Mouse (Mus musculus) liver, embryonic 14.5 days (tissue): Measurements from ENCODE around the gene Psmd1. TPM values are rescaled to one million over a fixed set of nuclear protein-coding genes. Genes with fewer than 3 reads are reported as not detected.
A peak's percentile ranks its signal among the peaks of the same experiment; 100 is the strongest.

Source experiments
- ATAC-seq: fragments of 200-750 bp; cut with Nextera tagmentation; 2 replicates; pipeline ENCODE4 v1.8.0; 2017; ENCODE audit warnings: moderate number of reproducible peaks, mild to moderate bottlenecking, moderate library complexity; ENCODE audit not compliant: insufficient read depth
- DNase-seq, 3 experiments: peaks; one replicate each; pipeline ENCODE4 v3.0.0-alpha.2; 2012 to 2013; ENCODE audit warnings: low read depth in 3 of 3, low spot score in 3 of 3
- H3K27ac ChIP-seq: fragments of 300-500 bp; sonication (generic); 2 replicates; pipeline ENCODE4 v1.5.1; 2014; ENCODE audit warnings: moderate library complexity, mild to moderate bottlenecking, control low read depth, inconsistent platforms
- H3K27me3 ChIP-seq: fragments of 300-500 bp; sonication (generic); 2 replicates; pipeline ENCODE4 v1.6.1; 2014; ENCODE audit warnings: mild to moderate bottlenecking, low read length, moderate library complexity; ENCODE audit not compliant: control insufficient read depth, insufficient read depth
- H3K36me3 ChIP-seq: fragments of 300-500 bp; sonication (generic); replicated peaks from 2 replicates; pipeline ENCODE4 v1.6.1; 2014; ENCODE audit warnings: low read depth; ENCODE audit not compliant: control insufficient read depth, insufficient read depth
- H3K4me1 ChIP-seq, 2 experiments: fragments of 200-500 bp in 1 of 2; fragments of 300-500 bp in 1 of 2; sonication (generic) in 1 of 2; replicated peaks; 2 replicates each; pipeline ENCODE4 v1.6.1; 2012 to 2014; ENCODE audit warnings: antibody characterized with exemption in 1 of 2, inconsistent platforms in 1 of 2, low read length in 1 of 2; ENCODE audit not compliant: control insufficient read depth in 2 of 2, insufficient read depth in 2 of 2
- H3K4me2 ChIP-seq: fragments of 300-500 bp; sonication (generic); 2 replicates; pipeline ENCODE4 v1.6.1; 2014; ENCODE audit warnings: low read depth, mild to moderate bottlenecking, control low read depth, moderate library complexity
- H3K4me3 ChIP-seq, 2 experiments: fragments of 200-500 bp in 1 of 2; fragments of 300-500 bp in 1 of 2; sonication (generic) in 1 of 2; 2 replicates each; pipeline ENCODE4 v1.5.1; 2012 to 2014; ENCODE audit warnings: low read depth in 2 of 2, low read length in 2 of 2, mild to moderate bottlenecking in 2 of 2, control low read depth in 1 of 2, inconsistent platforms in 1 of 2, moderate library complexity in 1 of 2; ENCODE audit not compliant: insufficient read depth in 1 of 2
- H3K9ac ChIP-seq: fragments of 300-500 bp; sonication (generic); replicated peaks from 2 replicates; pipeline ENCODE4 v1.6.1; 2014; ENCODE audit warnings: mild to moderate bottlenecking, control low read depth, moderate library complexity
- H3K9me3 ChIP-seq: fragments of 300-500 bp; sonication (generic); 2 replicates; pipeline ENCODE4 v1.6.1; 2016; ENCODE audit warnings: low read length, mixed read lengths; ENCODE audit not compliant: control insufficient read depth
- CTCF ChIP-seq: IDR thresholded peaks from 2 replicates; pipeline ENCODE4 v1.5.1; 2016; ENCODE audit warnings: antibody characterized with exemption, low read depth, control low read depth
- EP300 ChIP-seq: IDR thresholded peaks from 2 replicates; pipeline ENCODE4 v1.6.1; 2016; ENCODE audit warnings: antibody characterized with exemption, low read depth
- WGBS: fragments of 180-500 bp; shearing (Covaris S2); extraction: QIAGEN DNeasy Blood & Tissue Kit; methylation state at CpG from one replicate; pipeline ENCODE4 v1.1.7; 2014; ENCODE audit not compliant: insufficient replicate concordance; 5-methylcytosine and 5-hydroxymethylcytosine counted together
- polyA plus RNA-seq, 2 experiments: library from polyadenylated mRNA; depleted of rRNA in 1 of 2; stranded (reverse) in 1 of 2; unstranded in 1 of 2; fragments of >200 nt; fragmentation: Nextera tagmentation in 1 of 2; extraction: Ambion mirVana in 1 of 2; gene quantifications; 2 replicates each; pipeline versions ENCODE4 v1.2.1 to v1.2.3; 2012 to 2014

Psmd1 gene
- polyA plus RNA-seq, 2 experiments: 53.0 to 104 TPM

GRCm38 (mm10) chr1:86053198-86053921 lies 10.8 kb upstream of the Psmd1 start:
- Histone ChIP-seq H3K9me3 (no peaks in the 10 kb centered on the region), H3K4me3 (no peak overlapping the region), H3K9ac (no peak overlapping the region), H3K4me2 (no peak overlapping the region), H3K27me3 (no peaks in the 10 kb centered on the region; the same call in 1 of the 2 replicates), H3K4me1 (peaks cover 0 to 8% of the 10 kb centered on the region in 2 experiments; a peak in 2 of 4 replicates), H3K27ac (no peak overlapping the region), H3K36me3 (no peaks in the 10 kb centered on the region)
- TF ChIP-seq EP300: no peak
- 73% methylated on average over 12 of the region's 12 CpGs for WGBS
- DNase-seq: no peak
- ATAC-seq: no peak

GRCm38 (mm10) chr1:86054943-86055342 lies 9.2 kb upstream of the Psmd1 start:
- Histone ChIP-seq H3K4me1 (peaks cover 4 to 12% of the 10 kb centered on the region in 2 experiments), H3K4me2 (no peak overlapping the region), H3K36me3 (no peaks in the 10 kb centered on the region), H3K9ac (no peak overlapping the region), H3K4me3 (no peak overlapping the region), H3K9me3 (no peaks in the 10 kb centered on the region), H3K27me3 (no peaks in the 10 kb centered on the region), H3K27ac (no peak overlapping the region)
- DNase-seq (no peak), ATAC-seq (no peak)
- TF ChIP-seq EP300: no peak
- TF ChIP-seq CTCF: no peak
- WGBS: 34% methylated on average over 3 of the region's 3 CpGs

- no peak for TF ChIP-seq CTCF
- no peak for TF ChIP-seq EP300
- no peak overlapping the region for H3K4me2 ChIP-seq
- H3K9ac ChIP-seq: no peak overlapping the region
- H3K36me3 ChIP-seq: no peaks in the 10 kb centered on the region
- DNase-seq (peak in 2 of 3 experiments; percentile 23 to 44), ATAC-seq (peak; percentile 73)
- no peaks in the 10 kb centered on the region for H3K9me3 ChIP-seq
- no peak overlapping the region for H3K4me3 ChIP-seq
- H3K27me3 ChIP-seq: no peaks in the 10 kb centered on the region
- peak overlapping the region; percentile 20; the same call in 1 of the 2 replicates for H3K27ac ChIP-seq
- WGBS: 66% methylated on average over 4 of the region's 4 CpGs
- H3K4me1 ChIP-seq: peaks cover 4 to 12% of the 10 kb centered on the region in 2 experiments
Measured at GRCm38 (mm10) chr1:86056284-86056683, 7.9 kb upstream of the Psmd1 start.

GRCm38 (mm10) chr1:86058856-86059769 lies 5.1 kb upstream of the Psmd1 start:
- DNase-seq (peak; percentile 85 to 87 (median 85)), ATAC-seq (peak; percentile 62)
- peak overlapping the region; percentile 42 to 57 for H3K4me3 ChIP-seq
- WGBS: 11% methylated on average over 21 of the region's 21 CpGs
- no peaks in the 10 kb centered on the region for H3K9me3 ChIP-seq
- no peaks in the 10 kb centered on the region for H3K36me3 ChIP-seq
- no peaks in the 10 kb centered on the region for H3K27me3 ChIP-seq
- TF ChIP-seq EP300 (no peak), CTCF (peak; percentile 97)
- H3K27ac ChIP-seq: no peak overlapping the region; the same call in 1 of the 2 replicates
- peak overlapping the region; percentile 72 for H3K4me2 ChIP-seq
- H3K9ac ChIP-seq: peak overlapping the region; percentile 50
- H3K4me1 ChIP-seq: peaks cover 8 to 15% of the 10 kb centered on the region in 2 experiments

GRCm38 (mm10) chr1:86062523-86062922 lies 1.7 kb upstream of the Psmd1 start:
- Histone ChIP-seq H3K4me3 (no peak overlapping the region), H3K9ac (no peak overlapping the region), H3K27me3 (no peaks in the 10 kb centered on the region), H3K9me3 (no peaks in the 10 kb centered on the region; the same call in 1 of the 2 replicates), H3K4me2 (no peak overlapping the region), H3K36me3 (peaks cover 5% of the 10 kb centered on the region; the same call in 1 of the 2 replicates), H3K27ac (no peak overlapping the region), H3K4me1 (peaks cover 19 to 22% of the 10 kb centered on the region in 2 experiments)
- TF ChIP-seq EP300 (no peak), CTCF (peak; percentile 32; the same call in 1 of the 2 replicates)
- no peak for ATAC-seq
- WGBS: 66% methylated on average over 6 of the region's 6 CpGs
- DNase-seq: no peak
